Mouse (Mus musculus) limb, embryonic 15.5 days (tissue): ENCODE results near the gene Rrh. TPM values are rescaled to one million over a fixed set of nuclear protein-coding genes. Genes with fewer than 3 reads are reported as not detected.
A peak's percentile ranks its signal among the peaks of the same experiment; 100 is the strongest.

Experiments
- ATAC-seq: fragments of 200-750 bp; cut with Nextera tagmentation; 2 replicates; pipeline ENCODE4 v1.8.0; 2017; ENCODE audit warnings: low read depth, moderate TSS enrichment; ENCODE audit not compliant: insufficient number of reproducible peaks, low FRiP score, low TSS enrichment
- H3K27ac ChIP-seq: fragments of 300-500 bp; sonication (generic); 2 replicates; pipeline ENCODE4 v1.5.1; 2015; ENCODE audit warnings: moderate library complexity, mild to moderate bottlenecking, inconsistent platforms
- H3K27me3 ChIP-seq: fragments of 300-500 bp; sonication (generic); 2 replicates; pipeline ENCODE4 v1.6.1; 2015; ENCODE audit warnings: inconsistent platforms
- H3K36me3 ChIP-seq: fragments of 300-500 bp; sonication (generic); 2 replicates; pipeline ENCODE4 v1.6.1; 2015; ENCODE audit warnings: inconsistent platforms
- H3K4me1 ChIP-seq: fragments of 300-500 bp; sonication (generic); 2 replicates; pipeline ENCODE4 v1.6.1; 2015; ENCODE audit warnings: inconsistent platforms
- H3K4me2 ChIP-seq: fragments of 300-500 bp; sonication (generic); 2 replicates; pipeline ENCODE4 v1.6.1; 2015; ENCODE audit warnings: mild to moderate bottlenecking, inconsistent platforms
- H3K4me3 ChIP-seq: fragments of 300-500 bp; sonication (generic); 2 replicates; pipeline ENCODE4 v1.5.1; 2015; ENCODE audit warnings: mild to moderate bottlenecking, inconsistent platforms
- H3K9ac ChIP-seq: fragments of 300-500 bp; sonication (generic); 2 replicates; pipeline ENCODE4 v1.6.1; 2015; ENCODE audit warnings: inconsistent platforms
- H3K9me3 ChIP-seq: fragments of 300-500 bp; sonication (generic); 2 replicates; pipeline ENCODE4 v1.6.1; 2016; ENCODE audit warnings: inconsistent platforms
- WGBS: fragments of 180-500 bp; shearing (Covaris S2); methylation state at CpG from one replicate; pipeline ENCODE4 v1.1.7; 2015; 5-methylcytosine and 5-hydroxymethylcytosine counted together
- polyA plus RNA-seq: library from polyadenylated mRNA; unstranded; fragments of >200 nt; fragmentation: Nextera tagmentation; extraction: Ambion mirVana; gene quantifications from 2 replicates; pipeline ENCODE4 v1.2.1, GENCODE M21; 2015

Rrh gene
- polyA plus RNA-seq, result 0.27 TPM in 1 of 2 replicates, not detected in the other

DNA sequence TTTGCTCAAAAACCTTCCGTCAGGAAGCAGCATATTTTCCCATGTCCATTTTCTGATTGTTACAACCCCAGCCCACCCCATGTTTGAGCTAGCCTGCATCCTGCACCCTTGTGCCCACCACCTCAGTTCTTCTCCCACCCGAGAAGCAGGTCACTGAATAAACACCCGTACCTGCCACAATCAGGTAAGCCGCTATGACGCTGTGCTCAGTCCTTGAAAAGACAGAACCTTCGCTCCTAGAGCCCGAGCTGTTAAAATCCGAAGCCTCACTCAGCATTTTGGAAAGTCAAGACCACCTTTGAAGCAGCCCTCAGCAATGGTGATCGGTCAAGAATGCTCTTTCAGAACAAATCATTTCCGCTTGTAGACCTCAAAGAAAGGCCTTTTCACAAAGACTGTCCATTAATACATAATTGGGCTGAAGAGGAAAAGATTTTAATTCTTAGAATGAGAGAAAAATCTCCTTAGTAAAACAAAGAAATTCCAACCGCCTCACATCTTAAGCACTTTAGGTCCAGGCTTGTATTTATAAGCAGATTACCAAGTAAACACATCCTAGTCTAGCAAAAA lies at the start of gene Rrh:
Gene Rrh, minus strand, starts transcription at position 382 of the 570 bp plus-strand sequence.
- H3K27ac ChIP-seq, result no peak within 1 kb of the TSS
- no peak for ATAC-seq
- H3K36me3 ChIP-seq, result peaks cover 29% of the 10 kb centered on the region
- H3K9me3 ChIP-seq, result no peaks in the 10 kb centered on the region
- no peaks in the 10 kb centered on the region for H3K27me3 ChIP-seq
- no peak within 1 kb of the TSS for H3K9ac ChIP-seq
- H3K4me3 ChIP-seq, result no peak within 1 kb of the TSS
- no peaks in the 10 kb centered on the region for H3K4me1 ChIP-seq
- 94% methylated on average over 11 of the region's 11 CpGs for WGBS
- H3K4me2 ChIP-seq, result no peak within 1 kb of the TSS

DNA sequence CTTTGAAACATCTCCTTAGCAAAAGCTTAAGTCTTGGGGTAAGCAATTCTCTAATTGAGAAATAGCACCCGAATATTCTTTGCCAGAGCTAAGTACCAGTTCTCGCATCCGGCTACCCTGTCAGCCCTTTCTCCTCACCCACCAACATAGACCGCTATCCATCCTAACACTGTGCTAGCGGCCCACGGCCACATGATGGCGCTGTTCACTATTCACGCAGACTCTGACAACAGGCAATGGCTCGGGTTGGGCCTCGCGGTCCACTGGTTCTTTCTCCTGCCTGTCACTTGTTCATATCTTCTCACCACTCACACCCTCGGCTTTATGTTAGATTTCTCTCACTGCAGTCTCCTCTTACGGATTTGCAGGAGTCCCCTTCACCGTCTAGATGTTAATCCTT lies 41.3 kb upstream of the Rrh start:
- WGBS, result 54% methylated on average over 14 of the region's 14 CpGs
- Histone ChIP-seq H3K9ac (no peak overlapping the region), H3K4me3 (no peak overlapping the region), H3K27me3 (no peaks in the 10 kb centered on the region), H3K27ac (no peak overlapping the region), H3K36me3 (no peaks in the 10 kb centered on the region), H3K9me3 (no peaks in the 10 kb centered on the region), H3K4me2 (no peak overlapping the region), H3K4me1 (no peaks in the 10 kb centered on the region)
- ATAC-seq, result no peak

DNA sequence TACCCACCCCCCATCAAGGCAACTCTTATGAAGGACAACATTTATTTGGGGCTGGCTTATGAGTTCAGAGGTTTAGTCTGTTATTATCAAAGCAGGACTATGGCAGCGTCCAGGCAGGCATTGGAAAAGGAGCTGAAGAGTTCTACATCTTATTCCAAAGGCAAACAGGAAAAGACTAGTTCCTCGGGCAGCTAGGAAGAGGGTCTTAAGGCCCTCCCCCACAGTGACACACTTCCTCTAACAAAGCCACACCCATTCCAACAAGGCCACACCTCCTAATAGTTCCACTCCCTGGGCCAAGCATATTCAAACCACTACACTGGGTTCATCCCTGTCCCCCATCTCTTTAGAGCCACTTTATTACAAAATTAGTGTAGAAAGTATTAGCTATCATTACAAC lies 40.2 kb upstream of the Rrh start:
- Histone ChIP-seq H3K4me1 (no peaks in the 10 kb centered on the region), H3K4me3 (no peak overlapping the region), H3K9ac (no peak overlapping the region), H3K9me3 (no peaks in the 10 kb centered on the region), H3K27ac (no peak overlapping the region), H3K27me3 (no peaks in the 10 kb centered on the region), H3K36me3 (no peaks in the 10 kb centered on the region), H3K4me2 (no peak overlapping the region)
- no peak for ATAC-seq
- 74% methylated on average over 2 of the region's 2 CpGs for WGBS

DNA sequence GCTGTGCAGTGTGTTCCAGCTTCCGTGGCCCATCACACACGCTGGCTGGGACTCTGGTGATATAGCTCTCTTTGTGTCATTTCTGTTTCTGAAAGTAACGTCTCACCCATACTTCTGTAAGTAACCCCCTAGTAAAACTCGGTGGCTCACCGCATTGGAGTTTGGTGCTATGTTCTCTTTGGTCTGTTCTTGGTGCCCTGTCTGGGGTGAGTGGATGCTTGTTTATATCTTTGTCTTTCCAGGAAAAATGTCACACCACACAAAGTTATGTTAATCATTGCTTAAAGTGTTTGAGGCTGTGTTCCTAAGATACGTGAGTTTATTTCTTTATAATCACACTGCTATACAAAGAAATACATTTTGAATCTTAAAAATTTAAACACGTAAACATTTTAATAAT lies 24.5 kb upstream of the Rrh start:
- no peaks in the 10 kb centered on the region for H3K36me3 ChIP-seq
- no peak overlapping the region for H3K9ac ChIP-seq
- H3K4me2 ChIP-seq, result no peak overlapping the region
- H3K4me1 ChIP-seq, result no peaks in the 10 kb centered on the region
- ATAC-seq, result no peak
- H3K27me3 ChIP-seq, result no peaks in the 10 kb centered on the region
- no peak overlapping the region for H3K4me3 ChIP-seq
- 77% methylated on average over 7 of the region's 7 CpGs for whole genome bisulfite sequencing
- H3K27ac ChIP-seq, result no peak overlapping the region
- H3K9me3 ChIP-seq, result no peaks in the 10 kb centered on the region

DNA sequence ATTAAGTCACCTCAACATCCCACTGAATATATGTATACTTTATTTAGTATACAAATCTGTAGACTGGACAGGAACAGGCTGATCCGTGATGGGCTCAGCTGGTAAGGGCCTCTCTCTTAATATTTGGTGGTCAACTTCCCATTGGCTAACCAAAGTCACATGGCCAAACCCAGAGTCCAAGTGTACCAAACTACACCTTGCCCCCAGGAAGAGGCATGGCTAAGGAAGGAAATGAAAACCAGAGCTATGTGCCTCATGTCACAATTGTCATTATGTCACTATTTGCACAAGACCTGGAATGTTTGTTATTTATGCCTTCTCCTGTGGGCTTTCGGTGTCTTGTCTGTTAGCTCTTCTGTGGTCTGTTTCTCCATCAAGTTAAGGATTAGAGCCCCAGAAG lies 23.5 kb upstream of the Rrh start:
- Histone ChIP-seq H3K36me3 (no peaks in the 10 kb centered on the region), H3K4me1 (no peaks in the 10 kb centered on the region), H3K4me2 (no peak overlapping the region), H3K27me3 (no peaks in the 10 kb centered on the region), H3K9ac (no peak overlapping the region), H3K9me3 (no peaks in the 10 kb centered on the region), H3K4me3 (no peak overlapping the region), H3K27ac (no peak overlapping the region)
- WGBS, result 78% methylated on average over 2 of the region's 2 CpGs
- no peak for ATAC-seq

DNA sequence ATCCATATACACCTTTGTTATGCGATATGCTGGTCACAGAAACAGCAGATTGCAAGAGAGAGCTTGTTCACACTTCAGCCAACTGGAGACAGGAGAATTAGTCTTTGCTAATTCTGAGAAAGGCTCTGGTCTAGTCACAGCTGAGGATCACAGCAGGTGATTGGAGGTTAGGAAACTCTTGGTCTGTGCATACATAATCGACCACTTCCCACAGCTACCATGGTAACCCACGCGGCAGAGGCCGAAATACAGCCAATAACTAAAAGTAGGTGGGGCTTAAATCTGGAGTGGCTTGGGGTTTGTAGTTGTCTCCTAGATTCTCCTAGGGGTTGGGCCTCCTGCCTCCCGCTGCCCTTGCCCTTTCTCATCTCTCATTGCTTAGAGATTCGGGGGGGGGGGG lies 15.6 kb upstream of the Rrh start:
- no peak overlapping the region for H3K27ac ChIP-seq
- ATAC-seq, result no peak
- H3K4me2 ChIP-seq, result no peak overlapping the region
- no peak overlapping the region for H3K9ac ChIP-seq
- no peak overlapping the region for H3K4me3 ChIP-seq
- H3K9me3 ChIP-seq, result no peaks in the 10 kb centered on the region
- WGBS, result 36% methylated on average over 7 of the region's 7 CpGs
- no peaks in the 10 kb centered on the region for H3K4me1 ChIP-seq
- no peaks in the 10 kb centered on the region for H3K36me3 ChIP-seq
- no peaks in the 10 kb centered on the region; the same call in 1 of the 2 replicates for H3K27me3 ChIP-seq

DNA sequence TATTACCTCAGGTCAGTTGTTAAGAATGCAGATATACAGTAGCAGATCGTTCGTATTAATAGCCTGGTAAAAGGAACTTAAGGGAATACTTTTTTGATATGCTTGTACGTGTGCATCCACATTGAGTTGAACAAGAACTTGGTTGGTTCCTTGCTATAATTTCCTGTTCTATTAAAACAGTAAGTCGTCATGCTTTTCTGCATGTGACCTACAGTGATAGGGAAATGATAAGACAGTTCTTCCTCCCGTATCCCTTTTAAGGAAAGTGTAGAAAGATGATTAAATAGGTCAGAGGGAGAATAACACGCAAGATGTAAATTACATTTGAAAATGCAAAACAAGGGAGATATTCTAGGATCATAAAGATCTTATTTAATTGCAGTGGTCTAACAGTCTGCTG lies 14.6 kb upstream of the Rrh start:
- no peak overlapping the region for H3K27ac ChIP-seq
- no peaks in the 10 kb centered on the region for H3K9me3 ChIP-seq
- no peak overlapping the region for H3K4me2 ChIP-seq
- ATAC-seq, result no peak
- H3K9ac ChIP-seq, result no peak overlapping the region
- no peaks in the 10 kb centered on the region; the same call in 1 of the 2 replicates for H3K27me3 ChIP-seq
- WGBS, result 68% methylated on average over 6 of the region's 6 CpGs
- H3K4me3 ChIP-seq, result no peak overlapping the region
- H3K36me3 ChIP-seq, result no peaks in the 10 kb centered on the region
- H3K4me1 ChIP-seq, result no peaks in the 10 kb centered on the region

DNA sequence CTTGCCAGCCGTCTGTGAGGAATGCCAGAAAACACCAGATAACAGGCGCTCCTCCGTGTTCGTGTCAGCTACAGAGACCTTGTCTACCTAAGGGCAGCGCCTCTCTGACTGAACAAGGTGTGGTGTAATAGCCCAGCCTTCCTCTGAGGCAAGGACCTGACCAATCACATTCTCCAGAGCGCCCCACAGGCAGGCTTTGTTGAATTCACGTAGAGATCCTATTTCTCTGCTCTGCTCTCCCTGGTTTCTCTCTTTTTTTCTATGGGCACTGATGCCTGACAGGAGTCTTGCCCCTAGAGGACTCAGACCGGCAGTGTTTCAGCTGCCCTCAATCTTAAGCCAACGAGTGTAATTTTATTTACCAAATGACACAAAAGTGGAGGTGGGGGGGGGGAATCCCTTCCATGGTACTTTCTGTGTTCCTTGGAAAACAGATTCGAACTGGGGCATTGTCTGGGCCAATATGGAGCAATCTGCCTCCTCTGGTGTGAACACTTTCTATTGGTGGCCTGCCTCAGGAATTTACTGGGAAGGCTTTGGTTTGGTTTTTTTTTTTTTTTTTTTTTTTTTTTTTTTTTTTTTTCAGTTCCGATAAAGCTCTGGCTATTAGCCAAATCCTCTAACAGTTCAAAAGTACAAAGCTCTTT lies 13.8 kb upstream of the Rrh start:
- WGBS, result 22% methylated on average over 11 of the region's 11 CpGs
- no peak overlapping the region for H3K9ac ChIP-seq
- H3K4me3 ChIP-seq, result no peak overlapping the region
- ATAC-seq, result no peak
- no peaks in the 10 kb centered on the region for H3K36me3 ChIP-seq
- H3K4me1 ChIP-seq, result no peaks in the 10 kb centered on the region
- no peaks in the 10 kb centered on the region for H3K9me3 ChIP-seq
- H3K27me3 ChIP-seq, result no peaks in the 10 kb centered on the region; the same call in 1 of the 2 replicates
- H3K4me2 ChIP-seq, result no peak overlapping the region
- H3K27ac ChIP-seq, result no peak overlapping the region

DNA sequence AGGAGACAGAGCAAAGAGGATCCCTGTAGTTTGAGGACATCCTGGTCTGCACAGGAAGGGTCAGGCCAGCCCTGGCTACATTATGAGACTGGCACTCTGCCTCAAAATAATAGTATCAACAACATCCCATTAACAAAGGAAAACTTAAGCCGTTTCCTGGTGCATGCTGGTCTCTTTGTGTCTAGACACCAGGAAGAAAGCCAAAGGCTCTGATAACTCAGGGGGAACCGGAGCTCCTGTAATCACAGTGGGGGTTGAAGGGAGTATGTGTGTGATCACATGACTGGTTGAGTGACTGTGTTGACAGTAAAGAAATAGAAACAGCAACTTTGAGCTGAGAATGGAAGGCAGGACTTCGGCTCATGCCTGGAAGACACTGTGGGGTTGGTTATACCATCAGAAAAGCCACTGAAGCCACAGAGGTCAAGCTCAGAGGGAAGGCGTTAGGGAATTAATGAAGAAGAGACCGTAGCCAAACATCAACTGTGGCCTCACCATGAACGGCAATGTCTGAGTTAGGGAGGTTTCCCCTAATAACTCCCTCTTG lies 13.1 kb upstream of the Rrh start, which contains the start of gene Cfi:
Gene Cfi, plus strand, starts transcription at position 497 of the 547 bp plus-strand sequence.
- H3K27ac ChIP-seq, result no peak within 1 kb of the TSS
- H3K36me3 ChIP-seq, result no peaks in the 10 kb centered on the region
- H3K9me3 ChIP-seq, result no peaks in the 10 kb centered on the region
- no peaks in the 10 kb centered on the region; the same call in 1 of the 2 replicates for H3K27me3 ChIP-seq
- H3K9ac ChIP-seq, result no peak within 1 kb of the TSS
- H3K4me2 ChIP-seq, result no peak within 1 kb of the TSS
- 67% methylated on average over 6 of the region's 6 CpGs for WGBS
- no peaks in the 10 kb centered on the region for H3K4me1 ChIP-seq
- no peak within 1 kb of the TSS for H3K4me3 ChIP-seq
- ATAC-seq, result no peak

DNA sequence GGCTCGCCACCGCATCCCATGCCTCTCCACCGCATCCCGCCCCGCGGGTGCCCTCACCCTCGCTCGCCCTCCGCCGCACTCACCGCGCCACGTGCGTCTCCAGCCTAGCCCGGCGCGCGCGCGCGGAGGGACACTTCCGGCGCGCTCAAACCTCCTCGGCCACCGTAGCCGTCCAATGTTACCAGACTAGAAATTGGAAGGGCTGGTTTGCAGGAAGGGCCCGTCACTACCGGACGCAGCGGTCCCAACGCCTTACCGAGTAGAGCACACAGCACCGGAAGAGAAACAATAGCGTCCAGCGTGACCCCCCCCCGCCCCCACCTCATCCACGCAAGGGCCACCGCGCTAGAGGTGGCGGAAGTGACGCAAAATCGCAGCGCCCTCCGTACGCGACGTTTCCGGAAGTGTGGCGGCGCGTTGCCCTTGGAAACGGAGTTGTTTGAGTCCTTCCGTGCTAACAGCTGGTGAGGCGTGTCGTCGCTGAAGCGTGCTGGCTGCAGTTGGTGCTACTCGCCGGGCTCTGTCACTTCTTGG lies 8.7 kb upstream of the Rrh start, which contains the start of gene Gar1:
Gene Gar1, minus strand, starts transcription at position 362 of the 534 bp plus-strand sequence.
- under 1% methylated on average over 60 of the region's 60 CpGs for WGBS
- Histone ChIP-seq H3K9me3 (no peaks in the 10 kb centered on the region), H3K9ac (peak within 1 kb of the TSS; percentile 79), H3K4me3 (peak within 1 kb of the TSS; percentile 99), H3K27ac (peak within 1 kb of the TSS; percentile 93), H3K4me2 (peak within 1 kb of the TSS; percentile 75), H3K4me1 (peaks cover 8% of the 10 kb centered on the region), H3K36me3 (peaks cover 21% of the 10 kb centered on the region), H3K27me3 (no peaks in the 10 kb centered on the region; the same call in 1 of the 2 replicates)
- peak; percentile 93 for ATAC-seq

DNA sequence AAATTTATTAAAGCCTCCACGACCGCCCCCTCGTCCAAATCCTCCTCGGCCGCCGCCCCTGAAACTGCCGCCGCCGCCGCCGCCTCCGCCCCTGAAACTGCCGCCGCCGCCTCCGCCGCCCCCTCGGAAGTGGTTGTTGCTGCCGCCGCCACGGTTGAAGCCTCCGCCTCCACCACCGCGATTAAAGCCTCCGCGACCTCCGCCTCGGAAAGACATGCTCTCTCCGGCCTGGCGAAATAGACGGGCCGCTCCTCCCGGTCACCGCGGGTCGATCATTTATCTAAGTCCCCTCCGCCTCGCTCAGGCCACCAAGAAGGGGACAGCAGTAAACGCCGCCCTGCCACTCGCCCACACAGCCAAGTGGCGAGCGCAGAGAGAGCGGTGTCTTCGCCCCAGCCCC lies 8.2 kb upstream of the Rrh start:
- ATAC-seq, result no peak
- Histone ChIP-seq H3K4me3 (peak overlapping the region; percentile 99), H3K9ac (peak overlapping the region; percentile 79), H3K27ac (peak overlapping the region; percentile 93), H3K9me3 (no peaks in the 10 kb centered on the region), H3K4me2 (peak overlapping the region; percentile 75), H3K4me1 (peaks cover 8% of the 10 kb centered on the region), H3K36me3 (peaks cover 24% of the 10 kb centered on the region), H3K27me3 (no peaks in the 10 kb centered on the region; the same call in 1 of the 2 replicates)
- WGBS, result under 1% methylated on average over 45 of the region's 45 CpGs

DNA sequence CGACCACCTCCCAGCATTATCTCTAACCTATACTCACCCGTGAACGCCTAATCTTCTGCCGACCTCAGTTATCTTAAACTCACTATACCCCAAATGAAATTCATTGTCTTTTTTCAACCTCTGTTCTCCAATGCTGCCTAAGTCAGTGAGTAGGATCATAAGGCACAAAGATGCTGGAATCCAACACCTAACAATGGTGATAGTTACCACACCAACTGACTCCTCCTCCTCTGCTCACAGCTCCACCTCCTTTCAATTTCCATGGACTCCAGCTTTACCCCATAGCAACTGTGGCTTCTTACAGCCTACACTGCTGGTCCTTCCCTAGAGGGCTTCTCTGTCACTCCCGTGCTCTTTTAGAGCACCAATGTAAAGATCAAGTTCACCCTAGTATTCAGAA lies 5.3 kb upstream of the Rrh start:
- ATAC-seq, result no peak
- Histone ChIP-seq H3K36me3 (peaks cover 42% of the 10 kb centered on the region), H3K9me3 (no peaks in the 10 kb centered on the region), H3K4me3 (no peak overlapping the region), H3K27me3 (no peaks in the 10 kb centered on the region), H3K9ac (no peak overlapping the region), H3K4me2 (no peak overlapping the region), H3K4me1 (peaks cover 8% of the 10 kb centered on the region), H3K27ac (no peak overlapping the region)
- WGBS, result 96% methylated on average over 5 of the region's 5 CpGs
